Mouse (Mus musculus) heart, postnatal 14 days (tissue): ENCODE data around the gene Cfap161. TPM values are rescaled to one million over a fixed set of nuclear protein-coding genes. Genes with fewer than 3 reads are reported as not detected.
A peak's percentile ranks its signal among the peaks of the same experiment; 100 is the strongest.

ENCODE experiments used
- DNase-seq, 2 experiments: peaks; one replicate each; pipeline ENCODE4 v3.0.0; 2021 to 2022
- intact Hi-C: fragments of 180-260 bp; cut with DNase I; formaldehyde crosslinking; loops from one replicate; pipeline ENCODE4 v1.15.1; 2025
- long read RNA-seq, 2 experiments: library from polyadenylated mRNA; stranded (forward); transcript quantifications; one replicate each; pipeline ENCODE4 v2.0.0; 2021
- total RNA-seq, 2 experiments: library from RNA; stranded (reverse); gene quantifications; 2 replicates each; pipeline ENCODE4 v1.2.3; 2021

The Cfap161 gene
- total RNA-seq = under 1 TPM in 1 of 2 experiments, not detected in 1; 0.22 TPM
- long read RNA-seq, experiment 1 = 0 reads
- long read RNA-seq, experiment 2 = 0 reads

DNA sequence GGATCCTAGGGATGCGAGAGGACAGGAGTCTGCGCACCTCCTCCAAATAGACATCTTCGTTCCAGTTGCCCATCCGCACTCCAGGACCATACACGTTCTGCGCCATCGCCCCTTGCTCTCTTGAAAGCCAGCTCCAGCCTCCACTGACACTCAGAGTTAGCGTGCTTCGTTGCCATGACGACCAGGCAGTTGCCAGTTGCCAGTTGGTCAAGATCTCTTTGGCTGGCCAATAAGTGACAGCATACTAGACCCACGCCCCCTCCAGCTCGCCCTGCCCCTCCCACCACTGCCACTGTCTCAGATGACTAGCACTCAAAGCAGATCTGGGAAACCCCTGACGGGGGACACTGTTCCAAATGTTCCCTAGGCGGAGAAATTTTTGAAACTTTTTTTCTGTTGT, at the start of gene Cfap161:
TSS of gene Cfap161 (minus strand) at position 176 of the 400 bp plus-strand sequence.
- DNase-seq = peak in 1 of 2 experiments; percentile 40
- intact Hi-C loops = no loop called here

DNA sequence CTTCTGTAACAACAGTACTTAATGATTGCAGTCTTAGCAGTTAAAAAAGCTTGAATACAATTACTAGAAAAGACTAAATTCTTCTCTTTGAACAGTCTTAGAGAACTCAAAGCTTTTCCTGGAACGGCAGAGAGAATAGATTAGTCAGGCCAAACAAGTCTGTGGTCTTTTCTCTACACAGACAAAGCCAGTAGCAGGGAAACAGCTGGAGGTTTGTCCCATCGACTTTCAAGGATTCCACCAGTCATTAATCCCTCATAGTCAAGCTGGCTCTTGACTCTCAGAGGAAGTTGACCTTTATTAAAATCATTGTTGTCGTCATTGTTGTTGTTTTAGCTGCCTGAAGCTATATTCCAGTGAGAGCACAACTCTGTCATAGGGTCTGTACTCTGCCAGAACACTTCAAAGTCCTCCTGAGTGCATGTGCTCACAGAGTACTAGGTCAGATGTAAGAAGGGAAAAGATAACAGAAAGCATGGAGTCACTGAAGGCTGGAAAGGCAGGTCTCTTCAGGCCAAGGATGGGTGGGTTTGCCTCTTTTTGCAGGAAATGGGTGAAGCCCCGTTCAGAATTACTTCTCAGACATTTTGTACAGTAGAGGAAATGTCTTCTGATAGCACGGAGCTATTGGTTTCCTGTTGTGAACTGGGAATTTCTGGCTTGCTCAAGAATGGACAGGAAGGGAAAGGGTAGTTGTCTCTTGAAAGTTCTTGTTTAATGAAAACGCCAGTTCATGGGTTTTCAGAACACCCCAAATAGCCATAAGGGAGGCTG, 48.0 kb upstream of the Cfap161 start:
- no peak for DNase-seq
- intact Hi-C loops = no loop called here

DNA sequence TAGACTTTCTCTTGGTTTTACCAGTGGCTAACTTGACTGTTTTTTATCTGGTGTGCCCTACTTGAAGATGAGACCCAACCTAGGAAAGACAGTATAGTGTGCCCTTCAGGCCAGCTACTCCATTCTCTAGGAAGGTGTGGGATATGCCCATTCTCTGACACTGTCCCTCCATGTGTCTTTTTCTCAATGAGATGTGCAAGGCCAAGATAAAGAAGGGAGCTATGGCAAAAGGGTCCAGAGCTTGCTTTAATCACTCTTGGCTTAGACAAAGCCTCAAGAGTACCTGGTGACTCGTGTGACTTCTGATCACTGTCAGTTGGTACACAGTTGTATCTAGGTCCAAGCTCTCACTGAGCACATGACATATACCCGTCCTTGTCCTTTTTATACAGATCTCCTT, 45.4 kb upstream of the Cfap161 start:
- intact Hi-C loops = no loop called here
- no peak for DNase-seq

DNA sequence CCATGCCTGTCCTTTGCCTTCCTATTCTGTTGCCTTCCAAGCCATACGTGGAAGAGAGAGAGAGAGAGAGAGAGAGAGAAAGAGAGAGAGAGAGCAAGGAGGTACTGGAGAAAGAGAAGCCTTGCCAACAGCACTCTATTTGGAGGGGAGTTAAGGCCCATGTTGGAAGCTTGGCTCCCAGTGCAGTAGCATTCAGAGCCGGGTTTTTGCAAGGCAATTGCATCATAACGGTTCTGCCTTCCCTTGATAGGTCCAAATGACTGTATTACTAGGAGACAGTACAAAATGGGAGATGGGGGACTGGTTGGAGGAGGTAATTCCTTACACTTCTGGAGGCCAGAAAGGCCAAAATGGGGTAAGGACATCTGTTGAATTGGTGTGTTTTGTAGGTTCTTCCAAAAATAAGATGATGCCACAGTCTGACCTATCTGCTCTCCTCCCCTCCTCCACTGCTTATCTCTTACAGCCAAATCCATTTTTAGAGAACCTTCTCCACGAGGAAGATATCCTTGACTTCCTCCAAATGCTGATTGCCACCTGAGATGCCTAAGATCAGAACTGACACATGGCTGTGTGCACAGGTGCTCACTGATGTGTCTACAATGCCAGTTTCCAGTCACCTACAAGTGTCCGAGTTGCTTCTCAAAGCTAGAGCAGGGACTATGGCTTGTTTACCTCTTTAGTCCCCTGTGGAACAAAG, 44.0 kb upstream of the Cfap161 start:
- intact Hi-C loops = no loop called here

DNA sequence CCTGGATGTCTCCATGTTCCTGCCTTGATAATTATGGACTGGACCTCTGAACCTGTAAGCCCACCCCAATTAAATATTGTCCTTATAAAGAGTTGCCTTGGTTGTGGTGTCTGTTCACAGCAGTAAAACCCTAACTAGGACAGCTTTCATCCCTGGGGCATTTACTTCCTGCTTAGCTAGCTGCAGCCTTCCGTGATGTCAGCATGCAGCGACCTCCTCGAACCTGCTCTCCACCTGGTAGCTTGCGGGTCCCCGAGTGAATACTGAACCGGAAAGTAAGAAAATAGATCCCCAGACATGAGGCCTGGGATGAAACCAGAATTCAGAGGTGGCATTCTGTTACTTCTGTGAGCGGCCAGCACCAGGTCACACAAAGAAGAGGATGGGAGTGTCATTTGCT, 34.7 kb upstream of the Cfap161 start:
- intact Hi-C loops = no loop called here
- DNase-seq = no peak

More for the DNA sequence above, 44.0 kb upstream of the Cfap161 start:
- DNase-seq = no peak

DNA sequence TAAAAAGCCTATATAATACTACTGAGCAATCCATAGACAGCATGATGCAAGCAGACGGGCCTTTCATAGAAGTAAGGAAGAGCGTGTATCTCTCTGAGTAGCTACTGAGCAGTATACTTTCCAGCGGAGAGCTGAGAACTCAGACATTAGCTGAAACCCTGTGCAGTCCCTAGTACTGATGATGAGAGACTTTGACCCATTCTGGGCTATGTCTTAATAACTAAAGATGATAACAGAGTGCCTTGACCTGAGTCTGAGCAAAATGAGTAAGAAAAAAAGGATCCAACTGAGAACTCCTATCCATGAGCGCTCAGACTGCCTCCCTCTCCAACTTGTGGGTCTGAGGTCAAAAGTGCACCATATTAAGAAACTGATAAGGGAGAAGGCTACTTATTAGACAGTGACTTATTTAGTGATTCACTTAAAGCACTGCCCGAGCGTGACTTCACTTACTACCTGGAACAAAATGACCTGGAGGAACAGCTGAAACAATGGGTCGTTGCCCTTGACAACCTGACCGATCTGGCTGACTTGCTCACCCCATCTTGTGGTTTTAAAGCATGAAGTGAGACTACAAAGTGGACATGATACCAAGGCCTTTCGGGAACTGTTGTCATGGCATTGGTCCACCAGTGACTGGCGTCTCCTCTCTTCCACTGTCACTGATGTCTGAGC, 32.9 kb upstream of the Cfap161 start:
- intact Hi-C loops = no loop called here
- DNase-seq = no peak

DNA sequence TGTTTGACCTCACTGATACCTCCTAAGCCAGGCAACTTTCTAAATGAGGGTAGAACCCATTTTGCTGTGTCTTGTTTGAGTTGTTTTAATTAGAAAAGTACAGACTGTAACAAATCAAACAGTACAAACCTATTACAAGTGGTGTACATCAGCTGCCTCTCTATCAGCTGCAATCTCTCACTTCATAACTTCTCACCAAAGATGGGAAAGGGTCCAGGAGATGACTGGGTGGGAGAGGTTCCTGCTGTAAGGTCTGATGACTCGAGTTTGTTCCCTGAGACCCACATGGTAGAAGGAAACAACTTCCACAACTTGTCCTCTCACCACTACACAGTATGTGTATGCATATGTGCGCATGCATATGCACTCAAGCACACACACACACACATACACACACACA, 32.1 kb upstream of the Cfap161 start:
- intact Hi-C loops = no loop called here
- no peak for DNase-seq

DNA sequence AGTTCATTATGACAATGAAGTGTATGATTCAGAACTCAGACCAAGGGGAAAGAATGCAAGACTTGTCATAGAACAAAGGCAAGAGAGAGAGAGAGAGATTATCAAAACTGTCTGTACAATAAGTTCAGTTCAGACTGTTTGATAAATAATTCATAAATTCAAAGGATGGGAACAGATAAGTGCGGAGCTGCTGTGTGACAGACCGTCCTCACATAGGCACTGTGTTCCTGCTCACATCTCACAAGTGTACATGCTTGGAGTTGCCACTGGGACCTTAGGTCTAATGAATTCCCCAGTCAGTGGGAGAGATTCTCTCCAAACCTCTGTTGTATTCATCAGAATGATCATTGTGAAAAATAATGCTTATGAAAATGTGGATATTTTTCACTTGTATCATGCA, 27.3 kb upstream of the Cfap161 start:
- DNase-seq = no peak
- intact Hi-C loops = no loop called here

DNA sequence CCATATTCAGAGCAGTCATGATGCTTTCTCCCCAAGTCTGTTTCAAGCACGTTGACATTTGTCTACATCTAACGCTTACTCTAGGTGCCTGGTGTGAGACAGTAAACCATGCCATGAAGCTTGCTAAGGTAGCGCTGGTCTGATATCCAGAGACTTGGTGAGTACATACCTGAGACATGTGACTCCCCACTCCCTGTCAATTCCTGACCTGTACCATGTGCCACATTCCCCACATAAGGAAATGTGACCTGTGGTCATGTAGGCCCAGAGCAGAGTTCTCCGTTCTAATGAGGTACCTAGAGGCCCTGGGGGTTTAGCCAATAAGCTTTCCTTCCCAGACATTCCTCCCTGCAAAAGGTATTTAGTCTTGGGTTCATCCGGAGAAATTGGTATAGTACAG, 22.2 kb upstream of the Cfap161 start:
- no peak for DNase-seq
- intact Hi-C loops = no loop called here

DNA sequence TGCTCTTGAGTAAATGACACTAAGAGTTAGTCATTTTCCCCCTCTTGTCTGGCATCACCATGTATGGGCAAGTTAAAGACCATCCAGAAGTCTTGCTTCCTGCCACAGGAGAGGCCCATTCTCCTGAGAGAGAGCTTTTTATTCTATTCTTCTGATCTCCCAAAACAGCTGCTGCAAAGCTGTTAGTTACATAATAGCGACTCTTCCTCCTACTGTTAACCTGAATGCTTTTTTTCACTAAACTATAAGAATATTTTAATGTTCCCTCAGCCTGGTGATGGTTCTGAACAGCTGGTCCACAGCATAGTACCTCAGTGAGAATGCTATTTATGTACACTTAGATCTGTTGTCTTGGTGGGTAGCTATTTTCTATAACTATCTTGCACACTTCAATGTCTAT, 21.0 kb upstream of the Cfap161 start:
- intact Hi-C loops = no loop called here

DNA sequence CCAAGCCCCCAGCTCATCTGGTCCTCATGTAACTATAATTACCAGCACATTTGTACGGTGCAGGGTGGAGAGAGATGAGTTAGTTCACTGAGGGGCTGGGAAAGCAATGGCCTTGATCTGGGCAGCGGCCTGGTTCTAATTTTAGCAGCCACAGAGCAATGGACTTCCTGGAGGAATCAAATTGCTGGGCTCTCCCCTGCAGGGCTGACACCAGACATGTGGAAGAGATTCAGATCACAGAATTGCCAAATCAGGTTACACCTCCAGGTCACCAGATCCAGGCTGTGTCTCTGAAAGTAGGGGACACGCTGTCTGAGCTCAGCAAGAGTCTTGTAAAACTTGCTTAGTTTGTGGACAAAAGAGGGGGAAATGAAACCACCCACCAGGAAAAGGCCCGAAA, 19.3 kb upstream of the Cfap161 start:
- peak; percentile 33 to 58 for DNase-seq
- intact Hi-C loops = no loop called here

More for the DNA sequence above, 21.0 kb upstream of the Cfap161 start:
- DNase-seq = no peak

DNA sequence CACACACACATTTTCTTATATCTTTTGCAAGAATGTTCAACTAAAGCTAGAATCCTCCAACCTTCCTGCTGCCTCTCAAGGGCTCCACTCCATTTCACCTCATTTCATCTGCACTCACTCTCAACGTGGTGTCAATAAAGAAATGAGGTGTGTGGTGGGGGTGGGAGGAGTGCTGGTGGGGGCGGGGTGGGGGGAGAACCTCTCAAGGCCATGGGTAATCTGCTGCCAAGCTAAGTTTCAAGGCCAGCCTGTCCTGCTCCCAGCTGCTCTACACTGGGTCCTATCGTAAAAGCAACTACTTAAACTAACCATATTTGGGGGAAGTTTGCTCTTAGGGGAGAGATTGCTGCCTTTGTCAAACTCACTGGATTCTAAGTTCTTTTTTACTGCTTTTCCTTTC, 18.8 kb upstream of the Cfap161 start:
- intact Hi-C loops = no loop called here
- DNase-seq = no peak

DNA sequence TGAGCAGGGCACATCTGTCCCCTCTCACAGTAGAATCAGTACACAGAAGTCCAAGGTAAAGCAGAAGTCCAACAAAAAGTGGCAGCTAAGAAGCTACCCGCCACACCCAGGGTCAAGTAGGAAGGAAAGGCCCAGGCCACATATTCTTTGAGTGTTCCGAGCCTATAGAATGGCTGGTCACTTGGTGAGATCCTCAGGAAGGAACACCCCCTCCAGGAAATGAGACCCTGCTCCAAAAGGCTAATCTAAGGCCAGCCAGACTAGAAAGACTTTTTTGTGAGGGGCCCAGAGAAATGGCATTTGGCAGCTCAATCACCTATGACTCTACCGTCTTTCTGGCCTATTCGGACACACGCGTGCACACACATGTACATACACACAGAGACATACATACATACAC, 18.3 kb upstream of the Cfap161 start:
- no peak for DNase-seq
- intact Hi-C loops = no loop called here

DNA sequence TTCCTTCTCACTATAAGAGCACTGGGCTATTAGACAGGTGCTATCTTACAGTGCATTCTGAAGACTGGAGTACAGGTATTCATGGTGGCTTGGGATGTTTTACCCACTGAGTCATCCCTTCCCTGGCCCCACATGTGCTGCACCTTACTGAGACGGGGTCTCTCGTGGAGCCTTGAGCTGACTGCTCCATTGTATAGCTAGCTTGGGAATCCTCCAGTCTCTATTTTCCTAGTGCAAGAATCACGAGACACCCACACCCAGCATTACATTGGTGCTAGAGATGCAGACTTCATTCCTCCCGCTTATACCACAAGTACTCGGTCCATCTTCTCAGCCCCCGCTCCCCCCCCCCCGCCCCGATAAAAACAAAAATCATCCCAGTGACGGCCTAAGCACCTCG, 17.9 kb upstream of the Cfap161 start:
- intact Hi-C loops = no loop called here
- DNase-seq = no peak

DNA sequence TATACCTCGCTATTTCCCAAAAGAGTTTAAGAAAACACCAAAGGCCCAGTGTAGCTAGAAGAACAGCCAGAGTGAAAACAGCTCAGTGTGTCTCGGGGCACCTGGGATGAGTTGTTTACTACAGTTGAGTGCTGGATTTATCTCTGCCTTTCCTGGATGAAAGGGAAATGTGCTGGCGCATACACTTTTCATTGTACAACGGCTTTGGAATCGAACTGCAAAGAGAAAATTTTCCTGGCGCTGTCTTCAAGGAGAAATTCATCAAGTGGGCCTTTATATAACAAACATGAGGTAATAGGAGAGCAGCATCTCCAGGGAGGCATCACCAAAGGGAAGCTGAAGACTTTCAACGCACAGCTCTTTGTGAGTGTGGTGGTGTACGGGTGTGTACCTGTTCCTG, 17.2 kb upstream of the Cfap161 start:
- no peak for DNase-seq
- intact Hi-C loops = no loop called here

DNA sequence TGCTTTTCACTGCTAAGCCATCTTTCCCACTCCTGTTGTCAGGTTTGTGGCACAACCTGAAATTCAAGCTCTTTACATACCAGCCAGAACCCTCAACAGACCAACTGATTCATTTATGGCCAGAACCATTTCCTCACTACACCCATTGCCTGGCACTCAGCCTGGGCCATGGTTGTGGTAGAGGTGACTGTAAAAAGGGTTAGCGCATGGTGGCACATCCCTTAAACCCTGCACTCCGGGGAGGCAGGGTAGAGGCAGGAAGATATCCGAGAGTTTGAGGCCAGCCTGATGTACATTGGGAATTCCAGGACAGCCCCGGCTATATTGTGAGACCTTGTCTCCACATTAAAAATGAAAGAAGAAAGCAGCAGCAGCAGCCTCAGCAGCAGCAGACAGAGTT, 16.8 kb upstream of the Cfap161 start:
- DNase-seq = no peak
- intact Hi-C loops = no loop called here

DNA sequence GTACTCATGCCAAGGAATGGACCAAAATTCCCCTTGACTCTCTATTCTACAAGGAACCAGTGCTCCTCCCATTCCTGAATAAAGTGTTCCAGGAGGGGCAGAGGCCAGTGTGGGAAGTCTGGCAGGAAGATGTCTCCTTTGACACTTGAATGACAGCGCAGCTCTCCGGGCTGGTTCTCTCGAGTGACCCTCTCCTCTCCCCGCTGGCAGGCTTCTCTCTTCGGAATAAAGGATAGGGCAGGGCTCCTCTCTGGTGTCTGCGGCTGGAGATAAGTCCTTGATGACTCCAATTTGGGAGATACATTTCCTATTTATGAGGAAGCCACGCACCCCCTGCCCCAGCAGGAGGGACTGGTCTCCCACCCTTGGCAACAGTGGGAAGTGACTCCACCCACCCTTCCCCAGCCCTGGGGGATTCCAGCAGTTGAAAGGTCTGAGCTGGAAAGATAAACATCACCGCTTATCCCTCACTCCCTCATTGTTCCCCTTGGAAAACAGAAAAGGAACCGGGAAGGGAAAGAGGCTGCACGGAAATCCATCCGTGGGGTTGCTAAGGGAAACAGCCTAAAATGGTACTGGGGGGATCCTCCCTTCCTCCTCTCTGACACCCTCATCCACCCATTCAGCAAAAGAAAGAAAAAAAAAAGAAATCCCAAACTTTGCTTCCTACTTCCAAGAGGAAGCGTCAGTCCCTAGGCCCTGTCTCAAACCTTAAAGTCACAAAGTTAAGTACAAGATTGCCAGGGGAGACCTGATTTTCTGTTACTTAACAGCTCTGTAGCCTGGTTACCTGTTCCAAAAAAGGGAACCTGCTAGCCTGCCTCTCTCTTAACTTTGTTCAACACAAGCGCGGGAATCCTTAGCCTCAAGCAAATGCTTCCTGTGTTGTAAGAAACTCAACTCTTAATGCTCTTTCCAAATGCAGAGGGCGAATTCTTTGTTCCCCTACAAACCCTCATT, 15.7 kb upstream of the Cfap161 start:
- intact Hi-C loops = no loop called here
- peak; percentile 49 to 57 for DNase-seq

DNA sequence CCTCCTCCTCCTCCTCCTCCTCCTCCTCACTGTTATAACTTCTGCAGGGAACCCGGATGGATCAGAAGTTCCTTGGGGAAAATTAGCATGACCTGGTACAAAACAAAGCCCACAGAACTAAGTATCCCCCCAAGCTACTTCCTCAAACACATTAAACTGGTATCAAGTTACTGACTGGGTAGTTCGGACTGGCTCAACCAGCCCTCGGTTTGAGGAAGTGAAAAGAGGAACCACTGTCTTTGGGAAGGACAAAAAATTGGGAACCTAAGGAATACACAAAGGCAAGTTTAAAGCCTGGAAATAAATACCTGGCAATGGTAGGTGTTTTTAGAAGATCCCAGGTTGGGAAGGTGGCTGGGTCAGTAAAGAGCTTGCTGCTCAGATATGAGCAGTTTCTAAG, 15.0 kb upstream of the Cfap161 start:
- no peak for DNase-seq
- intact Hi-C loops = loop anchor here (1.0 kb wide), 1 partner anchor 74 kb away; no protein-coding TSS in a partner anchor

DNA sequence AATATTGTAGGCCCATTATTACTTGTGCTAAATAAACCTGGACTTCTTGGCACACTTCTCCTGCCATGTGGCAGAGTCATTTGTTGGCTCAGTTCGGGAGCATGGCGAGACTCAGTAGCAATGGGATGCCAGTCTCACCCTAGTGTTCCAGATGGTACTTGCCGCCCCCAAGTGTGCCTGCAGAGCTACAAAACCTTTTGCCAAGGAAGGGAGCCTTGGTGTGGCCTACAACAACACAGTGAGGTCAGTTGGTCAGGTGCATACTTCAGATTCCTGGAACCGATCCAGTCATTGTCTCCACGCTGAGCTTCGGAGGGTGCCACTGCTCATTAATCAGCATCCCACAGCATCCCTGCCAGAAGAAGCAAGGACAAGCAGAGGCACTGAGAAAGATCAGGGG, 14.4 kb upstream of the Cfap161 start:
- intact Hi-C loops = loop anchor here (1.0 kb wide), 1 partner anchor 74 kb away; no protein-coding TSS in a partner anchor
- DNase-seq = peak; percentile 38 to 53

DNA sequence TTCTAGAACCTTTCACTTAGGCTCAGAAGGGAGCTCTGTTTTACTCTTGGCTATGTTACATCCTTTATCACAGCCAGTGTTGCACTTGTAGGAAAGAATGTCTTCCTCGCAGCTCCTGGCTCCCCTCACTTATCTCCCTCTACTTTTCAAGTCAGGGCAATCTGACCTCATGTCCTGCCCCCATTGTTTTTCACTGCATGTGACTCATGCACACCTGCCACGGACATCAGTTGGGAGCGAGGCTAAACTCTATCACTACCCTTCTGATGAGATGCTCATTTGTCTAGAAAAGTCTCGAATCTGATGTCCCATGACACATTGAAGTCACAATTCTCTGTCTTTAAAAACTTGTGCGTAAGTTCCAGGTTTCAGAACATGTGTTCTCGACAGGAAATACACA, 12.3 kb upstream of the Cfap161 start:
- DNase-seq = no peak
- intact Hi-C loops = no loop called here
